Mouse (Mus musculus): ENCODE results near the gene Tmem248.

Gene Tmem248

GRCm38 (mm10) chr5:130204560-130204959, 12.3 kb upstream of the Tmem248 start:
- no peak for DNase-seq

- no peak for DNase-seq
Observed at GRCm38 (mm10) chr5:130205441-130206023, 11.3 kb upstream of the Tmem248 start.

DNA sequence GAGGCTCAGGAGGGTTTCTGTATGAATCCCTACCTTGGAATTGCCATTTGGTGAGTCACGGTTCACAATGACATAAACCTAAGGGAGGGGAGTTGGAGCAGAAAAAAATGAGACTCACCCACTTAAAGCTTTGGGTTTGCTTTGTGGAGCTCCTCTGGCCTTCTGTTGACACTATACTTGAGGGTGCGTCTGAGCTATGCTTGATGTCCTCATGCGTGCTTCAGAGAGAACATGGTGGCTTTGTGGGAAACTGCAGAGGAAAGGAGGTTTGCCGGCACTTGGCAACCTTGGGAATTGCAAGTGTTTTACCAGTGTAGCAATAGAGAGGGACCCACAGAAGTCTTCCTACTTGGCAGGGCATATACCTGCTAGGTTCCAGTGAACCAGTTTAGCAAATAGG, 9.6 kb upstream of the Tmem248 start:
- no peak for DNase-seq

- DNase-seq: no peak
Observed at GRCm38 (mm10) chr5:130212956-130213355, 3.9 kb upstream of the Tmem248 start.

GRCm38 (mm10) chr5:130217406-130217805, 525 bp downstream of the Tmem248 start:
- DNase-seq: no peak

GRCm38 (mm10) chr5:130218336-130218735, 1.5 kb downstream of the Tmem248 start:
- DNase-seq: no peak

- DNase-seq: no peak
Observed at GRCm38 (mm10) chr5:130221316-130221715, 4.4 kb downstream of the Tmem248 start.

- DNase-seq: no peak
Observed at GRCm38 (mm10) chr5:130221760-130222145, 4.9 kb downstream of the Tmem248 start.

DNA sequence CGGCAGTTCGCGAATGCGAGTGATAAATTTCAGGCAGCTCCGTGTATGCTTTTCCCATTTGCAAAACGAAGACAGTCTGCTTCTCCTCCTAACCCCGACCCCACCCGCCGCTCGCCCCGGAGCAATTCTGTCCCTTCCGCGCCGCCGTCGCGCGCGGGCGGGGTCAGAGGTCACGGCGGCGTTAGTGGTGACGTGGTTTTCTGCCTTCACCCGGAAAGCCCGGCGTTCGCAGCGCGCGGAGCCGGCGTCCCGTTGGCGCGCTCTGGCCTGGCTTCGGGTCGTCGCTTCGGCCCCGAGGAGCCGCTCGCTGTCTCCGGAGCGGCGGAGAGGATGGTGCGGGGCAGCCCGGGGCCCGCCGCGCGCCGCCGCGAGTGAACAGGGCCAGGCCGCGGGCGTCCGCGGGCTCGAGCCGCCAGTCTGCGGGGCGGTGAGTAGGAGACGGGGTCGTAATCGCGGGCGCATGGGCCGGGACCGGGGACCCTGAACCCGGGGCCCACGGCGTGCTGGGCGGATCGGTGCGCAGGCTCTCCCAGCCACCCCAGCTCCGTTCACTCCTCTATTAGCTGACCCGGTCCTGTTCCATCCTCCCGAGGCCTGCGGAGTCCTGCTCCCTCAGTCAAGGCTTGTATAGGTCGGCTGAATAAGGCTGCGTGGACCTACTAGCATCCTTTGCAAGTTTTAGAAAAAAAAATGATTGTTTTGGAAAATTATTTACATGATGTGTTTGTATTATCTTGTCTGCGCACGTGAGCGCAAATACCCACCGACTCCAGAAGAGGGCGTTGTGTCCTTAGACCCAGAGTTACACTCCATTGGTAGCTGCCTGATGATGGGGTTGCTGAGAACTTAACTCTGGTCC, 5.5 kb downstream of the Tmem248 start:
- DNase-seq: peak; percentile 96 to 98

DNA sequence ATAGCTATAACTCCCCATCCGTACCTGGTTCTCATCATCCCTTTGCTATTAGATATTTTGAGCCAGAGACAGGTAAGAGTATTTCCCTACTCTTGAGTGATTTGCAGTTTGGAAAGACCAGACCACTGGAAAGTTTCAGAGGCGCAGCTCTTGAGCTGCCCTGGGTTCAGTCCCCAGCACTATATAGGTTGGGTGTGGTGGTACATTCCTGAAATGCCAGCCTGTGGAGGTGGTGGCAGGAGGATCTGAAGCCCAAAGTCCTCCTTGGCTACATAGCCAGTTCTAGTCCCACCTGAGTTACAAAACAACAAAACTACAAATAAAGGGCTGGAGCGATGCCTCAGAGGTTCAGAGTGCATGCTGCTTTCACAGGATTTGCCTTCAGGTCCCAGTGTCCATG, 9.9 kb downstream of the Tmem248 start:
- no peak for DNase-seq

GRCm38 (mm10) chr5:130228120-130228519, 11.2 kb downstream of the Tmem248 start:
- DNase-seq: no peak

- DNase-seq: no peak
Observed at GRCm38 (mm10) chr5:130236302-130236701, 19.4 kb downstream of the Tmem248 start.

DNA sequence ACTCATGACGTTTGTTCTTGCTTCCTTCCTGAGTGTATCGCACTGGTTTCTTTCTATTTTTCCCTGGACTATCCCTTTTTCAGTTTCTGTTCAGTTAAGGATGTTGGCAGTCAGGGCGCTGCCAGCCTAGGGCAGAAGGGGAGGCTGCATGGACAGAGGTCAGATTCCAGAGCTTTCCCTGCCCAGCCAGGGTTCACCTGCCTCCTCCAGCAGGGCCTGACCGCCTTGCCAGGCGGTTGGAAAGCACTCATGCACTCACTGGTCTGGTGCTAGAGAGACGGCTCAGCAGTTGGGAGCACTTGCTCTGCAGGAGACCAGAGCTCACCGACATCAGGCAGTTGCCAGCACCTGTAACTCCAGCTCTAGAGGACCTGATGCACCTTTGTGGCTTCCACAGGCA, 22.4 kb downstream of the Tmem248 start:
- DNase-seq: no peak

- no peak for DNase-seq
Observed at GRCm38 (mm10) chr5:130239856-130240255, 23.0 kb downstream of the Tmem248 start.

DNA sequence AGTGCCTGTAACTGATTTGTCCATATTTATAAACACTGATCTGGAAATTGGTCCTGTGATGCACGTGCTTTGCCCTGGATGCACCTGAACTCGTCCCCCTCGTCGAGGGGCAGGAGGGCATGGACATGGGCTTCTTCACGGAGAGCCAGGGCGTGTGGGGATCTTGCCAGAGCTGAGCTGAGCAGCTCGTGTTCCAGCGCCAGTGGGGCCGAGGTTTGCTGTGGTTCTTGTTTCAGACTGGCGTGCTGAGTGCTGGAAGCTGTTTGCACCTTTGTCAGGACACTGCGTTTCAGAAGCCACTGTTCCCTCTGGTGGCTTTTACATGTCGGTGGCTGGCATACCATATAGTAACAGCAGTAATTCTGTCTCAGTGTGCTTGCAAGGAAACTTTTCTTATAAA, 24.5 kb downstream of the Tmem248 start:
- DNase-seq: no peak

GRCm38 (mm10) chr5:130247823-130248222, 30.9 kb downstream of the Tmem248 start:
- DNase-seq: no peak

DNA sequence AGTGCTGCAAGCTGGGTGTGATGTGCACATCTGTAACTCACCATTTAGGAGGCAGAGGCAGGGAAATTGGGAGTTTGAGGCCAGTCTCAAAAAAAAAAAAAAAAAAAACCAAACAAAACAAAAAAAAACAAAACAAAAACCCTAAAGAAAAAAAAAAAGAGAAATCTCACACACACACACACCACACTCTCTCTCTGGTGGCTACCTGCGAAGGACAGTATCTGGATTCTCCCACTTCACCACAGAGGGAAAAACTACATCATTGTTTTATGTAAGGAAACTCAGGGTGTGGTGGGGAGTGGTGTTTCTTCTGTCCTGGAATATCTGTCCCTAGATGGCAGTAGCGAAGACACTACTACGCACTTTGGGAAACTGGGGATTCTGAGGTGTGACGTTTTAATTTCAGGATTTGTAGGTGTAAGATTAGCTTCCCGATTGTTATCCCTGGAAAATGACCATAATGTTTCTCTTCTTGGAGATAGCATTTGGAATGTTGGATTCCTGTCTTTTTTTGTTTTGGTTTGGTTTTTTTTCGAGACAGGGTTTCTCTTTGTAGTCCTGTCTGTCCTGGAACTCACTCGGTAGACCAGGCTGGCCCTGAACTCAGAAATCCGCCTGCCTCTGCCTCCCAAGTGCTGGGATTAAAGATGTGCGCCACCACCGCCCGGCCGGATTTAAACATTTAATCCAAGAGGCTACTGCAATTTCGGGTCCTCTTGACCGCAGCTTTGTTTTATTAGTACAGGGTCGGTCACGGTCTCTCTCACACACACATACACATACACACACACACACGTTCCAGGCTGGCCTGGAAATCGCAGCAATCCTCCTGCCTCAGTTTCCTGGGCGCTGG, 37.5 kb downstream of the Tmem248 start:
- peak in 1 of 2 experiments; percentile 31 for DNase-seq

DNA sequence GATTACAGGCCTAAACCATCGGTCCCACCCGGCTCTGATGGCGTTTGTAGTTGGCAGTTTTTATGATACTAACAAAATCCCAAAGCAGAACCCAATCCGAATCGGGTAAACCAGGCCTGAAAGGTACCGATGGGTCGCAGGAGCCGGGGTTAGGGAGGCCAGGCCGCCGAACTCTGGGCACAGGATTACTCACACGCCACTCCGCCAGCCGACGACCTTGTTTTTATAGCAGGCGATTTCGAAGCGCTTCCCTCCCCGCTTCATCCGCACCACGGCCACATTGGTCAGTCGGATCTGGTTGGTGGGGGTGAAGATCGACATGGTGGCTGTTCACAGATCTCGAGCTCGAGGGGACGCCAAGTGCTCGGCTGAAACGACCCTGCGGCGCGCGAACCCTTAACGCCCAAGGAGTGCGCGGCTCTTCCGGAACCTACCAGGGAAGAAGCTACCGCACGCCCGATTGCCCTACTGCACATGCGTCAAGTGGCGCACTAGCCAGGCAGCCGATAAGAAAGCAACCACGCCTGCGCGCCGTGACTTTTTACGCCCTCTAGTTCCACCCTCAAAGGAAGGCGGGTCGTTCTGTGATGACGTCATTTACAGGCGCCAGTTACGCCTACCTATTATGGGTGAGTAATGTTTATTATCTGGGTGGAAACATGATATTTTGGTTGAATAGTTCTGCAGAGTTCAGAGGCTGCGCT, 38.3 kb downstream of the Tmem248 start, which contains the start of the genes Sbds and Tyw1:
Gene Sbds, minus strand, starts transcription at position 514 of the 704 bp plus-strand sequence.
Gene Tyw1, plus strand, starts transcription at position 603 of the 704 bp plus-strand sequence.
- peak; percentile 94 to 97 for DNase-seq

- peak in 1 of 2 experiments; percentile 17 for DNase-seq
Observed at GRCm38 (mm10) chr5:130255799-130256525, 39.1 kb downstream of the Tmem248 start.

GRCm38 (mm10) chr5:130256678-130257271, 39.9 kb downstream of the Tmem248 start:
- DNase-seq: peak; percentile 89 to 94

GRCm38 (mm10) chr5:130257303-130257702, 40.4 kb downstream of the Tmem248 start:
- no peak for DNase-seq

Measured in thymus, postnatal 36 days (tissue).